Mouse (Mus musculus) lung, embryonic 14.5 days (tissue): ENCODE data around the gene Ulk4. TPM values are rescaled to one million over a fixed set of nuclear protein-coding genes. Genes with fewer than 3 reads are reported as not detected.

Experiments used
- ATAC-seq: fragments of 200-750 bp; cut with Nextera tagmentation; 2 replicates; pipeline ENCODE4 v1.8.0; 2017; ENCODE audit warnings: mild to moderate bottlenecking, moderate TSS enrichment, moderate library complexity; ENCODE audit not compliant: insufficient read depth
- DNase-seq: peaks from one replicate; pipeline ENCODE4 v3.0.0-alpha.2; 2015
- H3K27ac ChIP-seq: fragments of 300-500 bp; sonication (generic); 2 replicates; pipeline ENCODE4 v1.5.1; 2014; ENCODE audit warnings: low read depth, mild to moderate bottlenecking, moderate library complexity
- H3K27me3 ChIP-seq: fragments of 300-500 bp; sonication (generic); 2 replicates; pipeline ENCODE4 v1.6.1; 2014; ENCODE audit warnings: low read length, control low read depth; ENCODE audit not compliant: insufficient read depth
- H3K36me3 ChIP-seq: fragments of 300-500 bp; sonication (generic); 2 replicates; pipeline ENCODE4 v1.6.1; 2014; ENCODE audit warnings: control low read depth; ENCODE audit not compliant: insufficient read depth
- H3K4me1 ChIP-seq: fragments of 300-500 bp; sonication (generic); 2 replicates; pipeline ENCODE4 v1.6.1; 2014; ENCODE audit warnings: antibody characterized with exemption, control low read depth; ENCODE audit not compliant: insufficient read depth
- H3K4me2 ChIP-seq: fragments of 300-500 bp; sonication (generic); 2 replicates; pipeline ENCODE4 v1.6.1; 2014; ENCODE audit warnings: mild to moderate bottlenecking
- H3K4me3 ChIP-seq: fragments of 300-500 bp; sonication (generic); 2 replicates; pipeline ENCODE4 v1.5.1; 2014; ENCODE audit warnings: low read depth, low read length
- H3K9ac ChIP-seq: fragments of 300-500 bp; sonication (generic); 2 replicates; pipeline ENCODE4 v1.6.1; 2014
- H3K9me3 ChIP-seq: fragments of 300-500 bp; sonication (generic); 2 replicates; pipeline ENCODE4 v1.6.1; 2016; ENCODE audit warnings: low read depth, low read length, control low read depth
- CTCF ChIP-seq: IDR thresholded peaks from 2 replicates; pipeline ENCODE4 v1.5.1; 2016; ENCODE audit warnings: antibody characterized with exemption, low read depth
- WGBS: fragments of 180-500 bp; shearing (Covaris S2); extraction: QIAGEN DNeasy Blood & Tissue Kit; methylation state at CpG from one replicate; pipeline ENCODE4 v1.1.7; 2014; 5-methylcytosine and 5-hydroxymethylcytosine counted together
- polyA plus RNA-seq: library from polyadenylated mRNA; unstranded; fragments of >200 nt; fragmentation: Nextera tagmentation; extraction: Ambion mirVana; gene quantifications from 2 replicates; pipeline ENCODE4 v1.2.1, GENCODE M21; 2014

The Ulk4 gene
- polyA plus RNA-seq, 1 experiment from 2014 or later: 125 TPM

DNA sequence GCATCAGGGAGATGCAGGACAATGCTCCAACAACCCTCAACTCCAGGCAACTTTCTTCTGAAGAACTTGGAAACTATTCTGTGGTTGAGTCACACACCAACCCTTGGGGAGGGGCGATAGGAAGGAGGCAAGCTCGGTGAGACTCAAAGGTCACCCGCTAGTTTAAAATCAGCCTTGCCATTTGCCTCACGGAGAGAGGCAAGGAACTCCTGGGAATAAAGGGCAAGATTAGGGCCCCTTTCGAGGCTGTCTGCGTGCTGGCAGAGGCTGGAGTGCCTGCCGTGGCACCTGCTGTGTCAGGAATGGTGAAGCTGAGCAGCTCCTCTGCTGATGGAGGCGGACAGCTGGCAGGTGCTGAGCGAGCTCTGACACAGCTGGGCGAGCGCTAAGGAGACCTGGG lies 169.9 kb downstream of the Ulk4 start:
- no peak overlapping the region for H3K27ac ChIP-seq
- H3K36me3 ChIP-seq: no peaks in the 10 kb centered on the region
- no peak overlapping the region for H3K4me3 ChIP-seq
- H3K4me1 ChIP-seq: no peaks in the 10 kb centered on the region
- ATAC-seq: no peak
- no peaks in the 10 kb centered on the region for H3K9me3 ChIP-seq
- no peak for TF ChIP-seq CTCF
- H3K4me2 ChIP-seq: no peak overlapping the region
- H3K9ac ChIP-seq: no peak overlapping the region
- WGBS: 34% methylated on average over 11 of the region's 11 CpGs
- no peak for DNase-seq
- no peaks in the 10 kb centered on the region for H3K27me3 ChIP-seq

DNA sequence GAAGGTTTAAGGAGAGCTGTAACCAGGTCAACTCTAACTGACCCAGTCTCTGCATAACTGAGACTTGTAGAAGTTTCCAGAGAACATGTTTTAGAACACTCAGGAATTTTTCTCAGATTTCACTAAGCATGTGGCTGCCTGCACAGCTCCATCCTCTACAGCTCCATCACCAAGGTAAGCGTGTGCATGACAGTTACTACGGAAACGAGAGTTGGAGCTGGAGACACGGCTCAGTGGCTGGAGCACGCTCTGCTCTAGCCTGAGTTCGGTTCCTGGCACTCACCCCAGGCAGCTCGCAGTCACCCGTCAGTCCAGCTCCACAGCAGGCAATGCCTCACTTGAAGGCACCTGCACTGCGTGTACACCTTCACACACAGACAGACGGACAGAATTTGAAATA lies 175.5 kb downstream of the Ulk4 start:
- TF ChIP-seq CTCF: no peak
- no peaks in the 10 kb centered on the region for H3K9me3 ChIP-seq
- WGBS: 77% methylated on average over 10 of the region's 10 CpGs
- ATAC-seq (no peak), DNase-seq (no peak)
- no peaks in the 10 kb centered on the region for H3K4me1 ChIP-seq
- no peaks in the 10 kb centered on the region for H3K36me3 ChIP-seq
- H3K4me3 ChIP-seq: no peak overlapping the region
- H3K9ac ChIP-seq: no peak overlapping the region
- H3K27me3 ChIP-seq: no peaks in the 10 kb centered on the region
- H3K4me2 ChIP-seq: no peak overlapping the region
- H3K27ac ChIP-seq: no peak overlapping the region

GRCm38 (mm10) chr9:121099453-121099852 lies 177.5 kb downstream of the Ulk4 start:
- H3K27me3 ChIP-seq: no peaks in the 10 kb centered on the region
- H3K9me3 ChIP-seq: no peaks in the 10 kb centered on the region
- TF ChIP-seq CTCF: no peak
- DNase-seq (no peak), ATAC-seq (no peak)
- no peak overlapping the region for H3K27ac ChIP-seq
- no peaks in the 10 kb centered on the region for H3K36me3 ChIP-seq
- H3K4me2 ChIP-seq: no peak overlapping the region
- 87% methylated on average over 10 of the region's 10 CpGs for WGBS
- no peak overlapping the region for H3K4me3 ChIP-seq
- H3K9ac ChIP-seq: no peak overlapping the region
- H3K4me1 ChIP-seq: no peaks in the 10 kb centered on the region

DNA sequence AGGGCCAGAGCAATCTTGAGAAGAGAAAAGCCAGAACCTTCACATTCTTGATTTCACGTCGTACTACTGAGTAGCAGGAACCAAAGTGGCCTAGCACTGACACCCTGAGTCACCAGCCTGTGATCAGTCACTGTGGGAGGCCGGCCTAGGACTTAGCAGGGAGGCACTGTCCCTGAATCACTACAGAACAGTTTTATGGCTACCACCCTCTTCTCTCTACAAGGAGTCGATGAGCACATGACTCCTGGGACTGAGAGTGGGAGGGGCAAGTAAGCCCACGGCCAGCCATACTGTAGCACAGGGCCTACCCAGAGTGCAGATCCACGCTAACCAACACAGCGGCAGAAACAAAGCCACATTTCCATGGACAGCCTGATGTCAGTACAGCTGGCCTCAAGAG lies 183.2 kb downstream of the Ulk4 start:
- ATAC-seq (no peak), DNase-seq (no peak)
- H3K4me2 ChIP-seq: no peak overlapping the region
- H3K9me3 ChIP-seq: no peaks in the 10 kb centered on the region
- no peak overlapping the region for H3K4me3 ChIP-seq
- H3K36me3 ChIP-seq: no peaks in the 10 kb centered on the region
- 76% methylated on average over 7 of the region's 7 CpGs for WGBS
- H3K4me1 ChIP-seq: no peaks in the 10 kb centered on the region
- no peak overlapping the region for H3K27ac ChIP-seq
- no peaks in the 10 kb centered on the region for H3K27me3 ChIP-seq
- TF ChIP-seq CTCF: no peak
- no peak overlapping the region for H3K9ac ChIP-seq

DNA sequence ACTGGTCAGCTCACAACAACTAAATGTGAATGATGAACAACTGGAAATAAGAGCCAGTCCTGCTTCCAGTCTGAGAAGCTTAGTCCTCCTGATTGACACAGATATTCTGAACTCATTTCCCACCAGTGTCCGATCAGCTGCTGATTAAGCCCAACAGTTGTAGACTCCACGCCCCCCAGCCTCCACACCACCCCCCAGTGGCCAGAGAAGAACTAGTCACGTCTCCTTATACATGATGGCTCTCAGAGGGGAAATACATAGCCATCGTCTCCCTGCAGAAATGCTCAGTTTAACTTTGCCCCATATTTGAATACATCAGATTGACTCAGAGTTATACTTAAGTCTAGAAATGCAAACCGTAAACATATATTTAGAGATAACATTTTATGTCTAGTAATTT lies 184.4 kb downstream of the Ulk4 start:
- WGBS: 72% methylated on average over 5 of the region's 5 CpGs
- H3K4me3 ChIP-seq: no peak overlapping the region
- H3K36me3 ChIP-seq: no peaks in the 10 kb centered on the region
- no peak overlapping the region for H3K4me2 ChIP-seq
- H3K27me3 ChIP-seq: no peaks in the 10 kb centered on the region
- H3K4me1 ChIP-seq: no peaks in the 10 kb centered on the region
- no peak for ATAC-seq
- TF ChIP-seq CTCF: 0 out of 2 replicates have a peak, but pooled peaks have one; percentile 22
- no peak for DNase-seq
- no peak overlapping the region for H3K27ac ChIP-seq
- no peaks in the 10 kb centered on the region for H3K9me3 ChIP-seq
- H3K9ac ChIP-seq: no peak overlapping the region

- H3K9me3 ChIP-seq: no peaks in the 10 kb centered on the region
- H3K4me1 ChIP-seq: no peaks in the 10 kb centered on the region
- DNase-seq: no peak
- no peaks in the 10 kb centered on the region for H3K36me3 ChIP-seq
- no peak overlapping the region for H3K27ac ChIP-seq
- 67% methylated on average over 10 of the region's 10 CpGs for WGBS
- H3K4me2 ChIP-seq: no peak overlapping the region
- no peak overlapping the region for H3K4me3 ChIP-seq
- no peak for TF ChIP-seq CTCF
- no peak overlapping the region for H3K9ac ChIP-seq
- ATAC-seq: no peak
- H3K27me3 ChIP-seq: no peaks in the 10 kb centered on the region
These were observed 185.8 kb downstream of the Ulk4 start for GRCm38 (mm10) chr9:121091016-121091735.

GRCm38 (mm10) chr9:121087661-121088060 lies 189.3 kb downstream of the Ulk4 start:
- no peak for ATAC-seq
- Histone ChIP-seq H3K27ac (no peak overlapping the region), H3K9ac (no peak overlapping the region), H3K4me1 (peaks cover 6% of the 10 kb centered on the region; the same call in 1 of the 2 replicates), H3K4me3 (no peak overlapping the region), H3K27me3 (no peaks in the 10 kb centered on the region), H3K36me3 (no peaks in the 10 kb centered on the region), H3K4me2 (no peak overlapping the region), H3K9me3 (no peaks in the 10 kb centered on the region)
- TF ChIP-seq CTCF: no peak
- peak; percentile 49 for DNase-seq
- WGBS: 49% methylated on average over 8 of the region's 8 CpGs
